In the genomic region with DNA sequence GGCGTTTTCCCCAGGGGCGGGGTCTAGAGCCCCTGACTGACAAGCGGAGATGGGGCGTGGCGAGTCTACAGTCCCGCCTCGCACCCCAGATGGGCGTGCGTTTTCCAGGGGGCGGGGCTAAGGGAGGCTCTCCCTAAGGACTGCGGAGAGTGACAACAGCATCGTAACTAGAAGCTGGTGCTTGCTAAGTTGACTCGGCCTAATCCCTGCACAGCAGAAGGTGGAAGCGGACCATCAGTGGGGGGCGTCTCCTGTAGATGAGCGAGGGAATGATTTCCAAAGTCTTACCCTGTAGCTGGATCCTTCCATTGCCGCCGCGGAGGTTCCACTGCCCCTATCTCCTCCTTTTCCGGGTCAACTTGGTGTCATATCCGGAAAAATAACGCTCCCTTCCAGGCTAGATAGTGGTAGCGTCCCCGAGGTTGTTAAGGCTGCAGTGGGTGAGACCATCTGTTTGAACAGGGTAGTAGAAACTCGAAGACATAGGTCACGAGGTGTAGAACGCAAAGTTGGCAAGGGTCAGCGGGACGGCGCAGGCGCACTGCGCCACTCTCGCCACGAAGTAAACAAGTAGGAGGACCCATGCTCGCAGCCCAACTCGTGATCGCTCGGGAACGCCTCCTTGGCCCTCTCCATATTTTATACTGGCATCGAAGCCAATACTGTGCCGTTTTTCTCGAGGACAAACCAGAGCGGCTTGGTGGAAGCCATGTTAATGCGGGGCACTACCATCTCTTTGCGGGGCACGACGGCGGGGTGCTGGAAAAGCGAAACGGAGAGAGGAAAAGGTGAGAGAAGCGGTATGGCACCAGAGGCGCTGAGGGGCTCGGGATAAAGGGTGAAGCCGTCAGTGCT, we compare ENCODE assay signal across 2 mouse cellular contexts.
TF ChIP-seq lines count a peak whose summit lies in the region.

A gene (plus strand): TSS at position 431 of the 855 bp plus-strand sequence.
A gene (minus strand): TSS at position 519 of the 855 bp plus-strand sequence.

TF ChIP-seq in C2C12, 6 proteins besides CTCF, POLR2A, EP300 and RAD21 (continued from another document):
- TF ChIP-seq MAX (IDR thresholded peaks at IDR 0.05): peak; percentile 94

TF ChIP-seq in myocyte, 11 proteins besides CTCF, POLR2A, EP300 and RAD21 (continued from another document):
- no peak for TF ChIP-seq CEBPB (IDR thresholded peaks at IDR 0.05; ENCODE audit: insufficient read depth, poor library complexity, severe bottlenecking)
